ENCODE assay signal across 8 mouse cellular contexts in the genomic region with DNA sequence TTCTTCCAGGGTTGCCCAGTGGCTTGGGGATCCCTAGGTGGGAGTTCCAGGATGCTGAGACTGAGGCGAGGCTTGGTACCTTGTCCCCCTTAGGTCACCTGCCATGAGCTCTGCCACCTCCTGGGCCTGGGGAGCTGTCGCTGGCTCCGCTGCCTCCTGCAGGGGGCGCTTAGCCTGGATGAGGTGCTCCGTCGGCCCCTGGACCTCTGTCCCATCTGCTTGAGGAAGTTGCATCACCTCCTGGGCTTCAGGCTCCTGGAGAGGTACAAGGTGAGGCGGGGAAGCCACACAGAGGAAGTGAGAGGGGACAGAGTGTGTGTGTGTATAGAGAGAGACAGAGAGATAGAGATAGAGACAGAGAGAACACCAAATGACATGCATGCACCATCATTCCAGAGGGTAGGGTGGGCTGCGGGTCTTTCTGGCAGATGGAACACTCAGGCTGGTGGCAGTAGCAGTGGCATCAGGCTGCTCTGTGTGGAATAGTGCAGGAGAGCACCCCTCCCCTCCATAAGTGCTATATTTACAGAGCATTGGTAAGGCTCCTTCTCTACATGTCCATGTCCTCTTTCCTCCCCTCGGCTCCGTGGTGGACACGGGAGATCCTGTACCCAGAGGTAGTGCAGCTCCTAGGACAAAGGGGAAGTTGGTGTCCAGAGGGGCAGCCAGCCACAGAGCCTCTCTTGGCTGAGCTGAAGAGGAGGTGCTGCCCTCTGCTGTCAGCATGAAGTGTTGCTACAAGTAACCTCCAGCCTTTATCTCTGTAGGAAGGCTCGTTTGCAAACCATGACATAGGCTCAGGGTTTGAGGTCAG. TPM values are rescaled to one million over a fixed set of nuclear protein-coding genes. Genes with fewer than 3 reads are reported as not detected.
DNase-seq lines count a peak whose midpoint lies in the region; ATAC-seq and TF ChIP-seq lines count a peak whose summit lies in the region.

No protein-coding gene starts in this region.

- peak; percentile 83 for DNase-seq in CD4-positive, CD25-positive, alpha-beta regulatory T cell, adult 2 months (ENCODE audit: low read depth, low spot score)
- DNase-seq in brain, embryonic 14.5 days (ENCODE audit: low read depth): peak; percentile 91
- peak; percentile 45 to 57 (median 53) for DNase-seq in liver, embryonic 14.5 days (ENCODE audit: low read depth in 3 of 3, low spot score in 3 of 3)
- peak; percentile 79 for DNase-seq in neural tube, embryonic 10.5 days (ENCODE audit: extremely low spot score, low spot score)

- H3K27me3 ChIP-seq in heart, embryonic 13.5 days (replicated peaks): no peaks in the 10 kb centered on the region
- no peaks in the 10 kb centered on the region for H3K27me3 ChIP-seq in kidney, embryonic 16.5 days (ENCODE audit: insufficient read depth, low read length)
- no peaks in the 10 kb centered on the region for H3K27me3 ChIP-seq in liver, embryonic 14.5 days (ENCODE audit: control insufficient read depth, insufficient read depth, low read length)
- no peaks in the 10 kb centered on the region for H3K27me3 ChIP-seq in stomach, embryonic 15.5 days (replicated peaks)

- H3K4me3 ChIP-seq in heart, embryonic 13.5 days: peak overlapping the region; percentile 42
- H3K4me3 ChIP-seq in kidney, embryonic 16.5 days (ENCODE audit: low read length): peak overlapping the region; percentile 29
- peak overlapping the region; percentile 28 to 54; a peak in 3 of 4 replicates for H3K4me3 ChIP-seq in liver, embryonic 14.5 days (ENCODE audit: insufficient read depth in 1 of 2, low read depth in 2 of 2, low read length in 2 of 2)
- H3K4me3 ChIP-seq in stomach, embryonic 15.5 days (replicated peaks): peak overlapping the region; percentile 19

- TF ChIP-seq CTCF in brain, embryonic 14.5 days (IDR thresholded peaks at IDR 0.05; ENCODE audit: borderline replicate concordance, extremely low read depth, insufficient read depth, insufficient read length): peak; percentile 92
- TF ChIP-seq CTCF in liver, embryonic 14.5 days (IDR thresholded peaks at IDR 0.05; ENCODE audit: low read depth): peak; percentile 92

- no peak for TF ChIP-seq POLR2A in brain, embryonic 14.5 days (IDR thresholded peaks at IDR 0.05; ENCODE audit: borderline replicate concordance, extremely low read depth, insufficient read depth, insufficient read length, poor library complexity, severe bottlenecking)

- H3K4me1 ChIP-seq in heart, embryonic 13.5 days: peaks cover 10% of the 10 kb centered on the region
- peaks cover 10% of the 10 kb centered on the region; the same call in 1 of the 2 replicates for H3K4me1 ChIP-seq in kidney, embryonic 16.5 days (ENCODE audit: insufficient read depth, low read length)
- H3K4me1 ChIP-seq in liver, embryonic 14.5 days (replicated peaks; ENCODE audit: control insufficient read depth in 2 of 2, insufficient read depth in 2 of 2, low read length in 1 of 2): peaks cover 0 to 5% of the 10 kb centered on the region in 2 experiments; a peak in 1 of 4 replicates
- peaks cover 5% of the 10 kb centered on the region; the same call in 1 of the 2 replicates for H3K4me1 ChIP-seq in stomach, embryonic 15.5 days

- H3K27ac ChIP-seq in heart, embryonic 13.5 days (replicated peaks): no peak overlapping the region; the same call in 1 of the 2 replicates
- no peak overlapping the region for H3K27ac ChIP-seq in kidney, embryonic 16.5 days (ENCODE audit: low read length)
- no peak overlapping the region for H3K27ac ChIP-seq in liver, embryonic 14.5 days
- peak overlapping the region; percentile 16; the same call in 1 of the 2 replicates for H3K27ac ChIP-seq in stomach, embryonic 15.5 days

- peaks cover 6% of the 10 kb centered on the region; the same call in 1 of the 2 replicates for H3K36me3 ChIP-seq in heart, embryonic 13.5 days
- peaks cover 4% of the 10 kb centered on the region; the same call in 1 of the 2 replicates for H3K36me3 ChIP-seq in kidney, embryonic 16.5 days (ENCODE audit: insufficient read depth, low read length)
- H3K36me3 ChIP-seq in liver, embryonic 14.5 days (replicated peaks; ENCODE audit: control insufficient read depth, insufficient read depth, low read depth): no peaks in the 10 kb centered on the region
- H3K36me3 ChIP-seq in stomach, embryonic 15.5 days: no peaks in the 10 kb centered on the region

- WGBS in heart, embryonic 13.5 days: 11% methylated on average over 12 of the region's 12 CpGs
- 16% methylated on average over 12 of the region's 12 CpGs for WGBS in kidney, embryonic 16.5 days
- 8% methylated on average over 12 of the region's 12 CpGs for WGBS in liver, embryonic 14.5 days (ENCODE audit: insufficient replicate concordance)
- 15% methylated on average over 12 of the region's 12 CpGs for WGBS in stomach, embryonic 15.5 days

- H3K9me3 ChIP-seq in heart, embryonic 13.5 days: peaks cover 4% of the 10 kb centered on the region; the same call in 1 of the 2 replicates
- peaks cover 3% of the 10 kb centered on the region; the same call in 1 of the 2 replicates for H3K9me3 ChIP-seq in kidney, embryonic 16.5 days (ENCODE audit: low read length)
- H3K9me3 ChIP-seq in liver, embryonic 14.5 days (ENCODE audit: control insufficient read depth, low read length): no peaks in the 10 kb centered on the region
- no peaks in the 10 kb centered on the region; the same call in 1 of the 2 replicates for H3K9me3 ChIP-seq in stomach, embryonic 15.5 days

- peak; percentile 82 for ATAC-seq in erythroblast, adult 5-6 weeks (replicated peaks; ENCODE audit: low FRiP score, poor library complexity, severe bottlenecking)
- peak; percentile 28; the same call in 1 of the 2 replicates for ATAC-seq in heart, embryonic 13.5 days (ENCODE audit: extremely low read depth, insufficient number of reproducible peaks, low FRiP score, low TSS enrichment)
- ATAC-seq in kidney, embryonic 16.5 days (ENCODE audit: low FRiP score, low TSS enrichment): peak; percentile 79
- peak; percentile 79 for ATAC-seq in liver, embryonic 14.5 days (ENCODE audit: insufficient read depth)
- peak; percentile 68; the same call in 1 of the 2 replicates for ATAC-seq in stomach, embryonic 15.5 days (ENCODE audit: insufficient read depth, low FRiP score, low read depth)

- TF ChIP-seq EP300 in liver, embryonic 14.5 days (IDR thresholded peaks at IDR 0.05; ENCODE audit: low read depth): no peak

- peak overlapping the region; percentile 75 for H3K9ac ChIP-seq in heart, embryonic 13.5 days
- H3K9ac ChIP-seq in kidney, embryonic 16.5 days (replicated peaks; ENCODE audit: low read length): peak overlapping the region; percentile 39
- no peak overlapping the region; the same call in 1 of the 2 replicates for H3K9ac ChIP-seq in liver, embryonic 14.5 days (replicated peaks)
- no peak overlapping the region for H3K9ac ChIP-seq in stomach, embryonic 15.5 days

- H3K4me2 ChIP-seq in heart, embryonic 13.5 days: peak overlapping the region; percentile 64
- H3K4me2 ChIP-seq in kidney, embryonic 16.5 days (replicated peaks; ENCODE audit: low read depth, low read length): peak overlapping the region; percentile 42
- H3K4me2 ChIP-seq in liver, embryonic 14.5 days (ENCODE audit: low read depth): peak overlapping the region; percentile 52
- peak overlapping the region; percentile 45 for H3K4me2 ChIP-seq in stomach, embryonic 15.5 days

RNA-seq across cellular contexts. Expression of gene Amz1, which starts 25.3 kb away (rescaled TPM):
- polyA plus RNA-seq in brain, embryonic 14.5 days (2012; rRNA removed): 3.2 and 3.5 TPM in 2 replicates
- 0.38 and 6.1 TPM in 2 replicates for total RNA-seq in erythroblast, adult 5-6 weeks (2015; ENCODE audit: low replicate concordance)
- total RNA-seq in erythroblast, adult 5-6 weeks (2017; ENCODE audit: low replicate concordance): 0.28 and 1.3 TPM in 2 replicates
- polyA plus RNA-seq in heart, embryonic 13.5 days (2015; fragmentation: Nextera tagmentation; extraction: Ambion mirVana): 0.59 and 0.60 TPM in 2 replicates
- 1.6 and 2.4 TPM in 2 replicates for polyA plus RNA-seq in kidney, embryonic 16.5 days (2015; fragmentation: Nextera tagmentation; extraction: Ambion mirVana)
- 0.60 and 0.65 TPM in 2 replicates for polyA plus RNA-seq in liver, embryonic 14.5 days (2012; rRNA removed)
- polyA plus RNA-seq in liver, embryonic 14.5 days (2014; fragmentation: Nextera tagmentation; extraction: Ambion mirVana): 0.72 and 1.4 TPM in 2 replicates
- polyA plus RNA-seq in stomach, embryonic 15.5 days (2015; fragmentation: Nextera tagmentation; extraction: Ambion mirVana): 1.1 and 1.3 TPM in 2 replicates

RNA-seq across cellular contexts. Expression of gene Brat1, which starts 44.5 kb away (rescaled TPM):
- polyA plus RNA-seq in brain, embryonic 14.5 days (2012; rRNA removed): 28.6 and 34.3 TPM in 2 replicates
- total RNA-seq in erythroblast, adult 5-6 weeks (2015; ENCODE audit: low replicate concordance): 0.96 and 2.3 TPM in 2 replicates
- total RNA-seq in erythroblast, adult 5-6 weeks (2017; ENCODE audit: low replicate concordance): 2.2 and 2.8 TPM in 2 replicates
- polyA plus RNA-seq in heart, embryonic 13.5 days (2015; fragmentation: Nextera tagmentation; extraction: Ambion mirVana): 12.9 and 13.9 TPM in 2 replicates
- 28.2 and 30.9 TPM in 2 replicates for polyA plus RNA-seq in kidney, embryonic 16.5 days (2015; fragmentation: Nextera tagmentation; extraction: Ambion mirVana)
- polyA plus RNA-seq in liver, embryonic 14.5 days (2012; rRNA removed): 5.1 and 5.8 TPM in 2 replicates
- 4.5 and 5.2 TPM in 2 replicates for polyA plus RNA-seq in liver, embryonic 14.5 days (2014; fragmentation: Nextera tagmentation; extraction: Ambion mirVana)
- polyA plus RNA-seq in stomach, embryonic 15.5 days (2015; fragmentation: Nextera tagmentation; extraction: Ambion mirVana): 18.7 and 20.4 TPM in 2 replicates

RNA-seq across cellular contexts. Expression of gene Iqce, which starts 47.1 kb away (rescaled TPM):
- polyA plus RNA-seq in brain, embryonic 14.5 days (2012; rRNA removed): 42.4 and 49.9 TPM in 2 replicates
- 1.9 and 3.8 TPM in 2 replicates for total RNA-seq in erythroblast, adult 5-6 weeks (2015; ENCODE audit: low replicate concordance)
- total RNA-seq in erythroblast, adult 5-6 weeks (2017; ENCODE audit: low replicate concordance): 2.9 and 3.0 TPM in 2 replicates
- 8.0 and 10.3 TPM in 2 replicates for polyA plus RNA-seq in heart, embryonic 13.5 days (2015; fragmentation: Nextera tagmentation; extraction: Ambion mirVana)
- 26.0 and 30.7 TPM in 2 replicates for polyA plus RNA-seq in kidney, embryonic 16.5 days (2015; fragmentation: Nextera tagmentation; extraction: Ambion mirVana)
- 3.8 and 4.6 TPM in 2 replicates for polyA plus RNA-seq in liver, embryonic 14.5 days (2012; rRNA removed)
- polyA plus RNA-seq in liver, embryonic 14.5 days (2014; fragmentation: Nextera tagmentation; extraction: Ambion mirVana): 3.2 and 3.4 TPM in 2 replicates
- 20.3 and 21.1 TPM in 2 replicates for polyA plus RNA-seq in stomach, embryonic 15.5 days (2015; fragmentation: Nextera tagmentation; extraction: Ambion mirVana)

Comparison
In these comparisons a context has a peak if more than half of its experiments do, and no peak if none do; other contexts are left out.
1. ATAC-seq: peak in every context shown above with its lines; median percentile 82 in erythroblast, adult 5-6 weeks; 79 in kidney, embryonic 16.5 days; 79 in liver, embryonic 14.5 days; 68 in stomach, embryonic 15.5 days; 28 in heart, embryonic 13.5 days.
2. H3K9ac ChIP-seq: peak in heart, embryonic 13.5 days (single experiment) and kidney, embryonic 16.5 days (single experiment); none in liver, embryonic 14.5 days (single experiment) and stomach, embryonic 15.5 days (single experiment).
3. Peak in every context shown above with its lines, with median percentiles within 50 percentile points of each other: DNase-seq, H3K4me2 ChIP-seq and H3K4me3 ChIP-seq.